Mouse (Mus musculus) layer of hippocampus, postnatal 25 days (tissue): ENCODE data around the gene Cyp3a13. TPM values are rescaled to one million over a fixed set of nuclear protein-coding genes. Genes with fewer than 3 reads are reported as not detected.
"Not testable (repeated sequence)": the region's sequence is repeated elsewhere in the genome, so short reads cannot be mapped to it uniquely, and the experiment has no call there.

Experiments
- DNase-seq, 2 experiments: peaks; one replicate each; pipeline ENCODE4 v3.0.0; 2022; ENCODE audit warnings: mixed read lengths in 2 of 2, low spot score in 1 of 2; ENCODE audit errors: extremely low spot score in 1 of 2
- total RNA-seq, 2 experiments: library from RNA; stranded (reverse); gene quantifications; 2 replicates each; pipeline ENCODE4 v1.2.3; 2021

Gene Cyp3a13
- under 1 TPM; 0.17 to 0.28 TPM for total RNA-seq

DNA sequence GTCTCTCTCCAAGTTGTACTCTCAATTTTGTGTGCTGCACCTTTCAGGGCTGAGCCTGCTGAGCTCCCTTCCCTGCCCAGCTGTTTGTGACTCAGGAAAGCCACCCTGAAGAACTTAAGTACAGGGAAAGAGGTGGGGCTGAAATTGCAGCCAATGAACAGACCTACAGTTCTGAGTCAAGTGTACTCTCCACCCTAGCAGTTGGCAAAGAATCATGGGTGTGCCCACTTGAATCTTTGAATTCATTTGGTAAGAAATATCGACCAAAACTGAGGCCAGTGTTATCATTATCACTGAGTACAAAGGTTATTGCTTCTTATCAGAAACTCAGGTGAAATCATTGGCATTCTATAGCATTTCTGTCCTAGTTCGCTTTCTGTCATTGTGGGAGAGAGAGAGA lies at the start of gene Cyp3a13:
TSS of gene Cyp3a13 (minus strand) at position 88 of the 400 bp plus-strand sequence.
- DNase-seq, result no peak

GRCm38 (mm10) chr5:137966492-137966891 lies 45.1 kb upstream of the Cyp3a13 start:
- DNase-seq, result no peak

DNA sequence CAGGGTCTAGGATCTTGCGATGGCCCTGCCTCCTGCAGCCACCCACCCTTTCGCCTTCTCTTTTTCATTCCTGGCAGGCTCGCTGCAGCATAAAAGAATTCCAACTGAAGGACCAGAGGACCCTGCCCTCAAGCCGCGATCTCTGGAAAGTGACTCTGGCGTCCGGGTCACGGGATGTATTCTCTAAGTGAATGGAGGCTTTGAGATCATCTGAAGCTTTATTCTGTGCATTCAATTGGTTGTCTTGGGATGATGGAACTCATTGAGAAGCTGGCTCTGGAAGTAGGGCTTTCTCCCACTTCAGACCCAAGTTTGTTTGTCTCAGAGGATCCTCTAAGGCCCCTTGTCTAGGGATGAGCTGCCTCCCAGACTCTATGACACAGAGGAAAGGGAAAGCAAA lies 41.5 kb upstream of the Cyp3a13 start, which contains the start of gene Gjc3:
TSS of gene Gjc3 (minus strand) at position 154 of the 400 bp plus-strand sequence.
- DNase-seq, result no peak

GRCm38 (mm10) chr5:137956404-137956803 lies 35.0 kb upstream of the Cyp3a13 start:
- DNase-seq, result no peak

GRCm38 (mm10) chr5:137951218-137951617 lies 29.8 kb upstream of the Cyp3a13 start:
- peak in 1 of 2 experiments; percentile 14 for DNase-seq

DNA sequence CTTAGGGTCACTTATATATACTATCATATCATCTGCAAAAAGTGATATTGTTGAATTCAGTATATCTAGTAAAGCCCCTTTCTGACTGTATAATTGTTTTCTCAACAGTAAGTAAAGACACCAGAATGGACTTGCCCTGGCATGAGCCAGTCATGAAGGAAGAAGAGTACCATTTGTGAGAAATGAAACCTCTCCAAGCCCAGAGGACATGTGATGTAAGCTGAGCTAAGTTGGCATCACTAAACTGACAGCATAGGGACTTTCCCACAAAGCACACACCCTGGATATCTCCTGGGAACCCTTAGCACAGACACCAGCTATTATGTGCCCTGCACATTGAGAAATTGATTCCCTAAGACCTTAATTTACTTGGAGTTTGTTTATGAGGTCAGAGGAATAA lies 25.9 kb upstream of the Cyp3a13 start:
- no peak for DNase-seq

GRCm38 (mm10) chr5:137943133-137943532 lies 21.7 kb upstream of the Cyp3a13 start:
- DNase-seq, result no peak

DNA sequence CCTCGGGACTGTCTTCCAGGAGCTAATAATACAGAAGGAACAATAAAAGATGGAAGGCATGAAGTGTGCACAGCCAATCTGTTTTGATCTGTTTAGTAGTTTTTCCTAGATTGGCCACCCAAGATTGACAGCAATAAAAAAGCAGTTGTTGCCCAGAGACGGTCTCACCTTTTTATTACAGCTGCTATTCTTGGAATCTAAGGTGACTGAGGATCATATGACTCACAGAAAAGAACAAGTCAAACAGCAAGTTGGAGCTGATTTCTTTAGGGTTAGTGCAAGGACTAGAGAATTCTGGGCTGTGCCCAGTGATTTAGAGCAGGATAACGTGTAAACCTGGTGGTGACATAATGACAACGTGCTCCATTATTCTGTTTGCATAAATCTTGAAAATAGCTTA lies 19.5 kb upstream of the Cyp3a13 start:
- DNase-seq, result no peak

DNA sequence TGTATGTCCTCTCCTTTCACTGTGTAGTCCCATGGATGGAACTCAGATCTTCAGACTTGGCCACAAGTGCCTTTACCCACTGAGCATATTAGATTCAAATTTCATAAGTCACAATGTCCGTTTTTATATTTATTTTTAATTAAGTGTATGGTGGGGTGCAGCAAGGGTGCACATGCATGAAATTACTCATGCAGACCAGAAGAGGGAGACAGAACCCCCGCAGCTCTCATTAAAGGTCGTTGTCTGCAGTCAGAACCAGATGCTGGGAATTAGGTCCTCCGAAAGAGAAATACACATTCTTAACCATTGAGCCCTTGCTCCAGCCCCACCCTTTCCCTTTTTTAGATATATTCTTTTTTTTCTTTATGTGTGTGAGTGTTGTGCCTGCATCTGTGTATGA lies 15.8 kb upstream of the Cyp3a13 start:
- DNase-seq, result no peak

DNA sequence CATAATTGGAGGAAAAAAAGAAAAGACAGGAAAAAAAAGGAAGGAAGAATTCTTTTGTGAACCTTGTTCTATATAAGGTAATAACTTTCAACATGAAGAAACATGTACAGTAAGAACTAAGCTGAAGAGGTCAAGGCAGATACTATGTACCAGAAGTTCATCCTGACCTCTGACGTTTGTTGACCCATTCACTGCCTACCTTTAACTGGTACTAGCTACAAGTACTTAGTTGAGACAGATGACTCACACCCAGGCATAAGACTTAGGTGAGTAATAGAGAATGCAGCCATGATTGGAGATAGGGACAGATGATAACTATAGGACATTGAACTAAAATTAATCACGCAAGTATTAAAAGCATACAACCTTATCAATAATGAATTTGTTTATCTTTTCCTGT lies 15.1 kb upstream of the Cyp3a13 start:
- DNase-seq, result no peak

DNA sequence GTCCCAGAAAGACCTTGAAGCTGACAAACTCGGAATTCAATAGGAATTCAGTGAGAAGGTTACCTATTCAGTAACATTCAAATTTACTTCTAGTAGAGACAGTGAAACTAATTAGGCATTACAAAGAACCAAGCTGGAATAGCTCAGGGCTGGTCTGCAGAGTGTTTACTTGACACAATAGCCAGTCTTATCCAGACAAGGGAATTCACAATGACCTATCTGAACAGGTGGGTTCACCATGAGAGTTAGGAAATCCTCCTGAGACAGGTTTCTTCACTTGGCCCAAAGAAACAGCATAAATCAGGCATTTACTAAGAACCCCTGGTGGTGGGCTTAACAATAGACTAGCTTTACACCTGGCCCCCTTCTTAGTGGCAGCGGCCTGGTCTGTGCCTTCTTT lies 12.5 kb upstream of the Cyp3a13 start:
- not testable (repeated sequence) for DNase-seq

DNA sequence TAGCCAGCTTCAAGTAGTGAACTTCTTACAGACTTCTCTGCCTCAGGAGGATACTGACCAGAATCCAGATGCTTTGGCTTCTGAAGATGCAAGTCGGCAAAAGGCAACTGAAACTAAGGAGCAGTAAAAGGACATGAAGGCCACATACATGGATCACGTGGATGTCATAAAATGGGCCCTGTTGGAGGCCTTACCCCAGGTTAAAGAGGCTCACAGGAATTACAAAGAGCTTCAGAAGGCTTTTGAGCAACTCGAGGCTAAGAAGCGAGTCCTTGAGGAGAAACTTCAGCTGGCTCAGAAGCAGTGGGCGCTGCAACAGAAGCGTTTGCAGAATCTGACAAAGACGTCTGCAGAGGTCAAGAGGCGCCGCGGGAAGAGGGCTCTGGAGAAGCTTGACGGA lies 7.0 kb upstream of the Cyp3a13 start:
- DNase-seq, result no peak

DNA sequence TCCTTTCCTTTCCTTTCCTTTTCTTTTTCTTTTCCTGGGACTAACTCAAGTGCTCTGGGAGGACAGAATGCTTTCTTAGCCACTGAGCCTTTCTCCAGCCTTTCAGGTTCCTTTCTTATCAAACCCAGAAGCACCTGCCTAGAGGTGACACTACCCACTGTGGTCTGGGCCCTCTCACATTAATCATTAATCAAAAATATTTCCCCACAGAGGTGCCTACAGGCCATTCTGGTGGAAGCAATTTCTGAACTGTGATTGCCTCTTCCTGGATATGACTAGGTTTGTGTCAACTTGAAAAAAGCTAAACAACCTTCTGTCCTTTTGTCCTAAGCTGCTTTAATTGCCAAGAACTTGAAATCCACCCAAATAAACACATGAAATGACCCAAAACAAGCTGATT lies 752 bp upstream of the Cyp3a13 start:
- DNase-seq, result no peak

DNA sequence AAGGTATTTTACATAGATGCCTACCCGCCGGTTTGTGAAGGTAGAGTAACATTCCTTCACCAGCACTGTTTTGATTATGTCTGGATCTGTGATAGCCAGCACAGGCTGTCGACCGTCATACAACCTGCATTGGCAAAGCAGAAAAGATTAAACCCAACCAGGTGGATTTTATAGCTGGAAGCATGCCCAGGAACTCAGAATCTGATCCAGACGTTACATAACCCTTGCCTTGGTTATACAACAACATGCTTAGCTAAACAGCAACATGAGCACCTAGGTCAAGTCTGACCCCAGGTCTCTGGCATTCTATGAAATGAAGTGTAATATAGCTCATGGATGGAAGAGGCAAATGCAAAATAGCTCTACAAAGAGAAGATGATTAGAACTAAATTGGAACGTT lies 5.9 kb downstream of the Cyp3a13 start:
- DNase-seq, result no peak

DNA sequence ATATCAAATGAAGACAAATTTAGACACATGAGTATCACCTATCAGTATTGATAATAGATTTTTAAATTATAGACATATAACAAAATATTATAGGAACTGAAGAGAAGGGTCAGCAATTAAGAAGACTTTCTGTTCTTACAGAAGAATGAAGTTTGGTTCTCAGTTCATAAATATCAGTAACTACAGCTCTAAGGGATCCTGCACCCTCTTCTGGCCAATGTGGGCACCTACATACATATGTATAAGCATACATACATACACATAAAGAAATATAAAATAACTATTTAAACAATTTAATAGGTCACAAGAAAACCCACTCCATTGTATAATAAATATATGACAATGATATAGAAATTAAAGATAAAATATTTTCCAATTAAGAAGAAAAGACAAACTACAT lies 6.9 kb downstream of the Cyp3a13 start:
- DNase-seq, result no peak

DNA sequence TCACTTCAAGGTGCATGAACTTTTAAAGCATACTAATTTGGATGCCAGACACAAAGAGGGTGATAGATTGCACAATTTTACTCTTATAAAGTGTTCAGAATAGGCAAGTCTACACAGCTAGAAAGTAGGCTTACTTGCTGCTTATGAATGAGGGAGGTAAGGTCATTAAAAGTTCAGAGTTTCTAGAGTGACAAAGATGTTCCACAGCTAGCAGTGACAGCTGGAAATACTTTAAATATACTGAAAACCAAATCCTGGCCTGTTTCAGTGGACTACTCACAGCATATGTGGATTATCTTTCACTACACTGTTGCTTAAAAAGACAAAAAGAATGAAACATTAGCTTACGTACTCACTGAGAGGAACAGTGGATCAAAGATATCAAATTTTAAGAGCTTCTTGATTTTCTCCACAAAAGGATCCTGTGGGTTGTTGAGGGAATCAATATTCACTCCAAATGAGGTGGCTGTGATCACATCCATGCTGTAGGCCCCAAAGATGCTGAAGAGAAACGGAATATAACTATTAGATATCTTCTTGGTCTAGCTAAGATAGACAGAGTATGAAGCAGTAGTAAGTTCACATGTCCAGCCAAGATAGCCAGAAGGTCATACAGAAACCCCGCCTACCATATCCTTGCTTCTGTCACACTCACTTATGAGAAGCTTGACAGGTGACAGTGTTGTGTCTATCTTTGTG lies 11.7 kb downstream of the Cyp3a13 start:
- DNase-seq, result no peak

GRCm38 (mm10) chr5:137897812-137898211 lies 23.6 kb downstream of the Cyp3a13 start:
- no peak for DNase-seq

DNA sequence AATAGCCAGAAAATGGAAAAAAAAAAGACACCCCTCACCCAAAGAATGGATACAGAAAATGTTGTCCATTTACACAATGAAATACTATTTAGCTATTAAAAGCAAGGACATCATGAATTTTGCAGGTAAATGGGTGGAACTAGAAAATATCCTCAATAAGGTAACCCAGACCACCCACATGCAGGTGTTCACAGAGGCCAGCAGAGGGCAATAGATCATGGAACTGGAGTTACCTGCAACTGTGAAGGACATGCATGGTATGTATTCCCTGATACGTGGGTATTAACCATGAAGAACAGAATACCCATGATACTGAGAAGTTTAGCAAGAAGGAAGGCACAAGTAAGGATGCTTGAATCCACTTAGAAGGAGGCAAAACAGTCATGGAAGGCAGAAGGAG lies 28.5 kb downstream of the Cyp3a13 start:
- no peak for DNase-seq

DNA sequence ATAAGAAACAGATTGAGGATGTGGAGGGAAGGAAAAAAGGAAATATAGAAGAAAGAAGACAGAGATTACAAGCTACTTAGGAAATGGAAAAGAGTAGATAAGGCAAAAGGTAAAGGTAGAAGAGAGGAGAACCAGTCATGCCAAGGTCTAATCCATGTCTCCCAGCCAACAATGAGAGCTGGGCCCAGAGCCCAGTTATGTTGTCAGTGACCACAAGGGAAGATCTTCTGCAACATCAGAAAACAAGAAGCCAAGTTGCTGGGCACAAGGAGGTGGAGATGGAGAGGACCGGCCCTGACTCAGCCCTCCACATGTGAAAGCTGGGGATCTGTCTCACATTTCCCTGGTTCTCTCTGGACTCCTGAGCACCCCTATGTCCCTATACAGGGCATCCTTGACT lies 33.8 kb downstream of the Cyp3a13 start:
- no peak for DNase-seq

DNA sequence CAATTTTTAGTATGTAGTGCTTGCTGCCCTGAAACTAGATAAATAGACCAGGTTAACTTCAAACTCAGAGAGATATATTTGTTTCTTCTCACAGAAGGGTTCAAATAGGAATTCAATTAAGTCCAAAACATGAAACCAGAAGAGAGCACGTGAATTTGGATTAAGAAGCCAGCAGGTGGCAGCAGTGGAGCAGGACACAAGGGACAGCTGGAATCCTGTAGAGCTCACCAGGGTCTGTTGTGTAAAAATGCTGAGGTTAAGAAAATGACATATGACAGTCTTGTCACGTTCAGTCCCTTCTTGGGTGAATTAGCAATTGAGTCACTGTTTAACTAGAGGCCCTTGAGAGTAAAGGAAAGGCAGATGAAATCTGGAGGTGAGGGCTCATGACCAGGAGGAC lies 35.5 kb downstream of the Cyp3a13 start:
- DNase-seq, result peak; percentile 31 to 72

- DNase-seq, result no peak
Observed at GRCm38 (mm10) chr5:137883345-137883744, 38.1 kb downstream of the Cyp3a13 start.

GRCm38 (mm10) chr5:137882922-137883321 lies 38.5 kb downstream of the Cyp3a13 start:
- no peak for DNase-seq

DNA sequence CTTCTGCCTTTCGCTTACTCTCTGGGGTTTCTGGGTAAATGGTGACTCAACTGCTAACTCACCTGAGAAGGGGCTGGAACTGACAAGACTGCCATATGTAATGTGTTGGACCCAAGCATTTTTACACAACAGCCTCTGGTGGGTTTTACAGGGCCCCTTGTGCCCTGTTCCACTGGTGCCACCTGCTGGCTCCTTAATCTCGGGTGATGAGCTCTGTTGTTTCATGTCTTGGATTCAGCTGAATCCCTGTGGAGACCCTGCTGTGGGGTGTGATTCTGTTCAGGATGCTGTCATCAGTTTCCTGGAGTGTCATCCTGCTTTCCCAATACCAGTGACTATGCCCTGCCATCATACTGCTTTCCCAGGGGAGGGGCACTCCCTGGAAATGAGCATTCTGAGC lies 43.6 kb downstream of the Cyp3a13 start:
- peak in 1 of 2 experiments; percentile 24 for DNase-seq
